Mouse (Mus musculus): ENCODE results near the gene Vgll4. TPM values are rescaled to one million over a fixed set of nuclear protein-coding genes. Genes with fewer than 3 reads are reported as not detected.

Gene Vgll4
- total and polyA plus RNA-seq, 3 experiments = 34.6 to 73.7 (median 37.3) TPM

- dilution Hi-C loops (cut with MboI; ENCODE audit: extremely low pct_ligation_motif_present, extremely low pct_unique_long_range_greater_than_20kb, low sequenced_read_pairs) (no loop called here), in situ Hi-C loops (cut with MboI; ENCODE audit: low pct_ligation_motif_present, low pct_unique_long_range_greater_than_20kb, low sequenced_read_pairs) (no loop called here)
- Histone ChIP-seq H3K27me3 (replicated peaks) (no peaks in the 10 kb centered on the region), H3K9ac (ENCODE audit: insufficient read depth, low read depth) (no peak overlapping the region), H3K4me3 (replicated peaks in 1 of 3; ENCODE audit: low read depth in 2 of 3, low read length in 2 of 3, poor library complexity in 1 of 3) (no peak overlapping the region), H3K4me1 (ENCODE audit: control insufficient read depth in 1 of 2, insufficient read depth in 2 of 2) (peaks cover 17 to 45% of the 10 kb centered on the region in 2 experiments), H3K79me2 (replicated peaks; ENCODE audit: control insufficient read depth, extremely low read depth, insufficient read depth, poor library complexity, severe bottlenecking) (no peaks in the 10 kb centered on the region), H3K9me3 (replicated peaks; ENCODE audit: low read length) (peaks cover 4% of the 10 kb centered on the region), H3K36me3 (replicated peaks in 1 of 2; ENCODE audit: control insufficient read depth in 1 of 2, insufficient read depth in 1 of 2, low read length in 1 of 2) (peaks cover 0 to 3% of the 10 kb centered on the region in 2 experiments), H3K27ac (ENCODE audit: insufficient read depth, low read depth) (no peak overlapping the region), H3K4me2 (ENCODE audit: insufficient read depth, low read depth, poor library complexity, severe bottlenecking) (no peak overlapping the region)
- TF ChIP-seq POLR2A (IDR thresholded peaks at IDR 0.05; ENCODE audit: low read depth, low read length) = no peak
- TF ChIP-seq HCFC1 (IDR thresholded peaks at IDR 0.05; ENCODE audit: low read depth, low read length) = no peak
- TF ChIP-seq MYC (IDR thresholded peaks at IDR 0.05; ENCODE audit: low read depth, low read length) = no peak
- no peak for TF ChIP-seq MXI1 (IDR thresholded peaks at IDR 0.05; ENCODE audit: low read depth, low read length)
- TF ChIP-seq KAT2A (IDR thresholded peaks at IDR 0.05; ENCODE audit: insufficient replicate concordance, low read length) = no peak
- no peak for TF ChIP-seq SMC3 (IDR thresholded peaks at IDR 0.05; ENCODE audit: low read depth, low read length)
- no peak for TF ChIP-seq NELFE (IDR thresholded peaks at IDR 0.05; ENCODE audit: low read depth, low read length)
- TF ChIP-seq MAZ (IDR thresholded peaks at IDR 0.05; ENCODE audit: low read depth, low read length) = no peak
- TF ChIP-seq USF1 (IDR thresholded peaks at IDR 0.05; ENCODE audit: low read depth, low read length) = no peak
- no peak for TF ChIP-seq ETS1 (conservative IDR thresholded peaks at IDR 0.05; ENCODE audit: low read depth, low read length)
- TF ChIP-seq MAX (IDR thresholded peaks at IDR 0.05; ENCODE audit: low read length) = no peak
- TF ChIP-seq USF2 (conservative IDR thresholded peaks at IDR 0.05; ENCODE audit: low read depth, low read length) = no peak
- TF ChIP-seq GABPA (IDR thresholded peaks at IDR 0.05; ENCODE audit: insufficient replicate concordance, low read depth, low read length) = no peak
- no peak for TF ChIP-seq BHLHE40 (IDR thresholded peaks at IDR 0.05; ENCODE audit: low read depth, low read length)
- TF ChIP-seq ELF1 (IDR thresholded peaks at IDR 0.05; ENCODE audit: low read depth, low read length) = no peak
- no peak for TF ChIP-seq JUN (IDR thresholded peaks at IDR 0.05; ENCODE audit: insufficient read depth, low read depth, low read length)
- no peak for DNase-seq (ENCODE audit: extremely low read depth)
Observed at GRCm38 (mm10) chr6:114821646-114822045, 148.1 kb downstream of the Vgll4 start.

GRCm38 (mm10) chr6:114819971-114820481 lies 149.8 kb downstream of the Vgll4 start:
- in situ Hi-C loops (cut with MboI; ENCODE audit: low pct_ligation_motif_present, low pct_unique_long_range_greater_than_20kb, low sequenced_read_pairs) = no loop called here
- DNase-seq (ENCODE audit: extremely low read depth) = no peak
- peaks cover 17 to 60% of the 10 kb centered on the region in 2 experiments for H3K4me1 ChIP-seq (ENCODE audit: control insufficient read depth in 1 of 2, insufficient read depth in 2 of 2)
- no peak overlapping the region for H3K9ac ChIP-seq (ENCODE audit: insufficient read depth, low read depth)
- H3K79me2 ChIP-seq (replicated peaks; ENCODE audit: control insufficient read depth, extremely low read depth, insufficient read depth, poor library complexity, severe bottlenecking) = no peaks in the 10 kb centered on the region
- H3K4me3 ChIP-seq (replicated peaks in 1 of 3; ENCODE audit: low read depth in 2 of 3, low read length in 2 of 3, poor library complexity in 1 of 3) = no peak overlapping the region
- TF ChIP-seq CHD2 (IDR thresholded peaks at IDR 0.05; ENCODE audit: low read length) = no peak
- TF ChIP-seq RCOR1 (conservative IDR thresholded peaks at IDR 0.05; ENCODE audit: low read depth, low read length) = no peak
- TF ChIP-seq TCF12 (IDR thresholded peaks at IDR 0.05; ENCODE audit: low read depth, low read length) = no peak
- TF ChIP-seq MXI1 (IDR thresholded peaks at IDR 0.05; ENCODE audit: low read depth, low read length) = no peak
- no peak for TF ChIP-seq GABPA (IDR thresholded peaks at IDR 0.05; ENCODE audit: insufficient replicate concordance, low read depth, low read length)
- no peak for TF ChIP-seq MYC (IDR thresholded peaks at IDR 0.05; ENCODE audit: low read depth, low read length)
- no peak for TF ChIP-seq HCFC1 (IDR thresholded peaks at IDR 0.05; ENCODE audit: low read depth, low read length)
- TF ChIP-seq JUND (conservative IDR thresholded peaks at IDR 0.05; ENCODE audit: low read depth, low read length) = no peak
- TF ChIP-seq USF2 (conservative IDR thresholded peaks at IDR 0.05; ENCODE audit: low read depth, low read length) = no peak
- no peak for TF ChIP-seq UBTF (IDR thresholded peaks at IDR 0.05; ENCODE audit: low read depth, low read length)
- dilution Hi-C loops (cut with MboI; ENCODE audit: extremely low pct_ligation_motif_present, extremely low pct_unique_long_range_greater_than_20kb, low sequenced_read_pairs) = no loop called here
- no peak overlapping the region for H3K4me2 ChIP-seq (ENCODE audit: insufficient read depth, low read depth, poor library complexity, severe bottlenecking)
- H3K27ac ChIP-seq (ENCODE audit: insufficient read depth, low read depth) = no peak overlapping the region
- H3K27me3 ChIP-seq (replicated peaks) = no peaks in the 10 kb centered on the region
- peaks cover 0 to 6% of the 10 kb centered on the region in 2 experiments for H3K36me3 ChIP-seq (replicated peaks in 1 of 2; ENCODE audit: control insufficient read depth in 1 of 2, insufficient read depth in 1 of 2, low read length in 1 of 2)
- H3K9me3 ChIP-seq (replicated peaks; ENCODE audit: low read length) = peaks cover 5% of the 10 kb centered on the region

Data from CH12.LX (cell line).